Mouse (Mus musculus): Measurements from ENCODE around the gene Ppp1r9b.

DNA sequence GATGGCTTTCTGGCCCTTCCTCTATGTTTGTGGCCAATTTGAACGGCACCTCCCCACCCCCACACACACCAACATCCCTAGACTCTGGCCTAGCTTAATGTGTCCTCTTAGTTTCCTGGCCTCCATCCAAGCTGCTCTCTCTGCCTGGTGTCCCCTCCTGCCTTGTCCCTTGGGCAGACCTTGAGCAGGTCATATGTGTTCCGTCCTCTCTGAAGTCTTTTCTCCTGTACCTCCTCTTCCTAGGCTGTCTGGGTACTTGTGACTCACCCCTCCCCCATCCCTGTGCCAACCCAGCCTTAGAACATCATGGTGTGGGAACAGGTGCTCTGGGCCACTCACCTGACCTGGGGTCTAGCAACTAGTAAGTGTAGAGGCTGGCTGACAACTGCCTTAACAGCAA is 15.9 kb upstream of the Ppp1r9b start:
- no peak for TF ChIP-seq CTCF (conservative IDR thresholded peaks at IDR 0.05; ENCODE audit: low read length)
- TF ChIP-seq POU5F1 (IDR thresholded peaks at IDR 0.05; ENCODE audit: borderline replicate concordance, low read length) = no peak

Data from E14TG2a.4 (cell line).